Mouse (Mus musculus) stomach, adult 2 months (tissue): Measurements from ENCODE around the gene Cspg5. TPM values are rescaled to one million over a fixed set of nuclear protein-coding genes. Genes with fewer than 3 reads are reported as not detected.

Source experiments
- polyA plus RNA-seq: library from polyadenylated mRNA; depleted of rRNA; stranded (reverse); fragments of >200 nt; gene quantifications from 2 replicates; pipeline ENCODE4 v1.2.3, GENCODE M21; 2012; rRNA removed

Cspg5 gene
- 0.38 and 0.63 TPM in 2 replicates for polyA plus RNA-seq

GRCm38 (mm10) chr9:110243221-110243833, at the start of gene Cspg5:
Gene Cspg5 (plus strand): TSS chr9:110243783.

DNA sequence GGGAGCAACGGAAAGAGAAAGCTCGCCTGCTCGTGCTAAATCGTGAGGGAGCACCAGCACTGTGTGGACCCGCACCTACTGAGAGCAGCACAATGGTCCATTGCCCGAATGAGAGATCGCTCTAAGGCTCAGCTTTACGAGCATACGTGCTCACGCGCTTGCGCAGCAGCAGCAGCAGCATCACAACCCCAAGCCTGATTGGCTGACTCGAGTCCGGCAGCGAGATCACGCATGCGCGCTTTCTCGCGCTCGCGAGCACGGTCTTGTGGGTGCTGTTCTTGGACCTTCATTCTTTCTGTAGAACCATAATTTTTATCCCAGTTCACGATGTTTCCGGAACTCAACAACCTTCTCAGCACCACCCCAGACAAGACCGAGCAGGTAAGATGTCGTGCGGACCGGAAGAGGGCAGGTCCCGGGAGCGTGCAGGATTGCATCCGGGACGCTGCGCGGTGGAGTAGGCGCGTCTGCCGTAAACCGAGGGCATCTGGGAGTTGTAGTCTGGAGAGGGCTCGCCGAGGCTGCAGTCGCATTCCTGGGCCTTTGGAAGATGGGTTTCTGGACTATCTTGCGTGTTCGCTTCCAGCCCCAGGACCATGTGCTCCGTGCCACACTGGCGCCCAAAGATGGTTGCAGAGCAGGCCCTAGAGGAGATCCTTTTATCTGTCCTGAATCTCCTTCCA, 61.5 kb downstream of the Cspg5 start, which contains the start of gene Elp6:
Gene Elp6, plus strand, starts transcription at position 205 of the 683 bp plus-strand sequence.

Other genes starting within 250 kb of the Cspg5 start
- gene Smarcc1, start 126.1 kb upstream of the Cspg5 start, polyA plus RNA-seq, result 7.0 and 7.8 TPM in 2 replicates
- gene Dhx30, start 126.0 kb upstream of the Cspg5 start, polyA plus RNA-seq, result 24.5 and 29.0 TPM in 2 replicates
- gene Elp6, start 61.4 kb downstream of the Cspg5 start, polyA plus RNA-seq, result 6.5 and 7.2 TPM in 2 replicates
- 42.4 and 43.4 TPM in 2 replicates for gene Scap, start 89.5 kb downstream of the Cspg5 start, polyA plus RNA-seq
- 34.9 and 36.8 TPM in 2 replicates for gene Ptpn23, start 164.4 kb downstream of the Cspg5 start, polyA plus RNA-seq
- gene Ngp, start 176.0 kb downstream of the Cspg5 start, polyA plus RNA-seq, result 0.21 TPM in 1 of 2 replicates, not detected in the other
- 6.8 TPM in 2 replicates for gene Klhl18, start 232.9 kb downstream of the Cspg5 start, polyA plus RNA-seq
- 0.26 and 0.32 TPM in 2 replicates for gene Kif9, start 233.2 kb downstream of the Cspg5 start, polyA plus RNA-seq